Mouse (Mus musculus): ENCODE results near the gene Gm13285. TPM values are rescaled to one million over a fixed set of nuclear protein-coding genes. Genes with fewer than 3 reads are reported as not detected.
"Not testable (repeated sequence)": the region's sequence is repeated elsewhere in the genome, so short reads cannot be mapped to it uniquely, and the experiment has no call there.

Gm13285 gene
- polyA plus RNA-seq, 2 experiments, result 0.65 TPM; not detected in 1

DNA sequence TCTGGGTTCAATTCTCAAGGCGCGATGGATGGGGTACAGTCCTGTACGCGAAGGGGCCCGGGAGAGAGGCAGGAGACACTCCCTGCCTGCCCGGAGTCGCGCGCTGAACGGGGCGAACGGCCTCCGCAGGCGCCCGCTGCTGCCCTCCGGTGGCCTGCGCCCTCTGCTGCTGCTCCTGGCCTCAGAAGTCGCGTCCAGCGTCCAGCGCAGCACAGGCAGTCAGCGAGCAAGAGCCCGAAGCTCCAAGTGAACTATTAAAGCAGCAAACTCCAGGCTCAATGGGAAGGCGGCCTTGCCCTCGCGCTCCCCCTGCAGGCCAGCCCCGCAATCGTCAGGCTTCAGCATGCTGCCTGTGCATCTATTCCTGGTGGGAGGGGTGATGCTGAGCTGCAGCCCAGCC lies 39.0 kb upstream of the Gm13285 start:
- not testable (repeated sequence) for H3K9me3 ChIP-seq (ENCODE audit: control insufficient read depth, low read length); H3K36me3 ChIP-seq (ENCODE audit: control insufficient read depth, insufficient read depth, low read length); H3K27ac ChIP-seq (replicated peaks; ENCODE audit: low read depth, low read length); ATAC-seq (ENCODE audit: low FRiP score, low read depth); H3K4me1 ChIP-seq (ENCODE audit: control insufficient read depth, insufficient read depth, low read length); H3K9ac ChIP-seq (ENCODE audit: low read depth, low read length, severe bottlenecking); H3K27me3 ChIP-seq (ENCODE audit: control insufficient read depth, insufficient read depth, low read length)
- 4% methylated on average over 12 of the region's 28 CpGs for WGBS
- Histone ChIP-seq H3K4me3 (replicated peaks; ENCODE audit: low read length) (peak overlapping the region; percentile 31), H3K4me2 (replicated peaks; ENCODE audit: low read depth, low read length, severe bottlenecking) (peak overlapping the region; percentile 37; the same call in 1 of the 2 replicates)
- peak; percentile 68 for DNase-seq (ENCODE audit: low spot score)
- TF ChIP-seq POLR2A (IDR thresholded peaks at IDR 0.05; ENCODE audit: borderline replicate concordance, extremely low read depth, insufficient read depth, insufficient read length), result peak; percentile 57; the same call in 1 of the 2 replicates

GRCm38 (mm10) chr4:88761776-88762175 lies 37.7 kb upstream of the Gm13285 start:
- H3K9ac ChIP-seq (ENCODE audit: low read depth, low read length, severe bottlenecking); DNase-seq (ENCODE audit: low spot score); H3K27ac ChIP-seq (replicated peaks; ENCODE audit: low read depth, low read length); H3K9me3 ChIP-seq (ENCODE audit: control insufficient read depth, low read length); H3K36me3 ChIP-seq (ENCODE audit: control insufficient read depth, insufficient read depth, low read length); H3K4me2 ChIP-seq (replicated peaks; ENCODE audit: low read depth, low read length, severe bottlenecking); H3K27me3 ChIP-seq (ENCODE audit: control insufficient read depth, insufficient read depth, low read length); ATAC-seq (ENCODE audit: low FRiP score, low read depth); H3K4me1 ChIP-seq (ENCODE audit: control insufficient read depth, insufficient read depth, low read length); H3K4me3 ChIP-seq (replicated peaks; ENCODE audit: low read length): not testable (repeated sequence)
- WGBS, result 62% methylated on average over 6 of the region's 8 CpGs

DNA sequence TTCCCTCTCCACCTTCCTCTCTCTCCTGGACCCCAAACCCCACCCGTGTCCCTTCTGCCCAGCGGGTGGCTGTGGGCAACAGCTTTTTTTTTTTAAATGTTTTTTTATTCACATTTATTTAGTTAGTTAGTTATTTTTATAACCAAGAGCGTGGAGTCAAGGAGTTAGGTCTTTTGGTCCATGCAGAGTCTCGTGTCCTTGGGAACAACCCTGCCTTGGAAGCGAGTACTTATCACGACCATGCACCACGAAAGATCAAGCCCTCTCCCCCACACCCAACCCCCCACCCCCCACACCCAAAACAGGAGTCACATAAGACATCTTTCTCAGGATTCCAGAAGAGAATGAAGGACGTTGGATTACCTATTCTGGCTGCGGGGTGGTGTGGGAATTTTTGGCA lies 37.1 kb upstream of the Gm13285 start:
- DNase-seq (ENCODE audit: low spot score); H3K27me3 ChIP-seq (ENCODE audit: control insufficient read depth, insufficient read depth, low read length); ATAC-seq (ENCODE audit: low FRiP score, low read depth); H3K27ac ChIP-seq (replicated peaks; ENCODE audit: low read depth, low read length); H3K4me2 ChIP-seq (replicated peaks; ENCODE audit: low read depth, low read length, severe bottlenecking); H3K9me3 ChIP-seq (ENCODE audit: control insufficient read depth, low read length); H3K9ac ChIP-seq (ENCODE audit: low read depth, low read length, severe bottlenecking); H3K4me3 ChIP-seq (replicated peaks; ENCODE audit: low read length); H3K36me3 ChIP-seq (ENCODE audit: control insufficient read depth, insufficient read depth, low read length); H3K4me1 ChIP-seq (ENCODE audit: control insufficient read depth, insufficient read depth, low read length): not testable (repeated sequence)
- 75% methylated on average over 8 of the region's 9 CpGs for WGBS

DNA sequence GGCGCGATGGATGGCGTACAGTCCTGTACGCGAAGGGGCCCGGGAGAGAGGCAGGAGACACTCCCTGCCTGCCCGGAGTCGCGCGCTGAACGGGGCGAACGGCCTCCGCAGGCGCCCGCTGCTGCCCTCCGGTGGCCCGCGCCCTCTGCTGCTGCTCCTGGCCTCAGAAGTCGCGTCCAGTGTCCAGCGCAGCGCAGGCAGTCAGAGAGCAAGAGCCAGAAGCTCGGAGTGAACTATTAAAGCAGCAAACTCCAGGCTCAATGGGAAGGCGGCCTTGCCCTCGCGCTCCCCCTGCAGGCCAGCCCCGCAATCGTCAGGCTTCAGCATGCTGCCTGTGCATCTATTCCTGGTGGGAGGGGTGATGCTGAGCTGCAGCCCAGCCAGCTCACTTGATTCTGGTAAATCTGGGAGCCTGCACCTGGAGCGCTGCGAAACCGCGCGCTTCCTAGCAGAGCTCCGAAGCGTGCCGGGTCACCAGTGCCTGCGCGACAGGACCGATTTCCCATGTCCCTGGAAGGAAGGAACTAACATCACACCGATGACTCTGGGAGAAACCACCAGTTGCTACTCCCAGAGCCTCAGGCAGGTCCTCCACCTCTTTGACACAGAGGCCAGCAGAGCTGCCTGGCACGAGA lies 36.0 kb upstream of the Gm13285 start:
- 7% methylated on average over 19 of the region's 42 CpGs for WGBS
- Histone ChIP-seq H3K4me2 (replicated peaks; ENCODE audit: low read depth, low read length, severe bottlenecking) (peak overlapping the region; percentile 39), H3K4me3 (replicated peaks; ENCODE audit: low read length) (peak overlapping the region; percentile 33), H3K9ac (ENCODE audit: low read depth, low read length, severe bottlenecking) (peak overlapping the region; percentile 28; the same call in 1 of the 2 replicates)
- 0 out of 2 replicates have a peak, but pooled peaks have one; percentile 32 for TF ChIP-seq POLR2A (IDR thresholded peaks at IDR 0.05; ENCODE audit: borderline replicate concordance, extremely low read depth, insufficient read depth, insufficient read length)
- H3K4me1 ChIP-seq (ENCODE audit: control insufficient read depth, insufficient read depth, low read length); H3K27me3 ChIP-seq (ENCODE audit: control insufficient read depth, insufficient read depth, low read length); ATAC-seq (ENCODE audit: low FRiP score, low read depth); H3K9me3 ChIP-seq (ENCODE audit: control insufficient read depth, low read length); H3K36me3 ChIP-seq (ENCODE audit: control insufficient read depth, insufficient read depth, low read length); H3K27ac ChIP-seq (replicated peaks; ENCODE audit: low read depth, low read length): not testable (repeated sequence)
- DNase-seq (ENCODE audit: low spot score), result peak; percentile 59

DNA sequence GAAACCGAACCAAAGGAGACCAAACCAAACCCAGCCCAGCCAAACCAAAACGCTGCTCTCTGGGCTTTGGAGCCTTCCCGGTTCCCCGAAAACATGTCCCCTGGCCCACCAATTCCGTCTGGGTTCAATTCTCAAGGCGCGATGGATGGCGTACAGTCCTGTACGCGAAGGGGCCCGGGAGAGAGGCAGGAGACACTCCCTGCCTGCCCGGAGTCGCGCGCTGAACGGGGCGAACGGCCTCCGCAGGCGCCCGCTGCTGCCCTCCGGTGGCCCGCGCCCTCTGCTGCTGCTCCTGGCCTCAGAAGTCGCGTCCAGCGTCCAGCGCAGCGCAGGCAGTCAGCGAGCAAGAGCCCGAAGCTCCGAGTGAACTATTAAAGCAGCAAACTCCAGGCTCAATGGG lies 25.9 kb upstream of the Gm13285 start, which contains the start of gene Gm13290:
Gene Gm13290, plus strand, starts transcription at position 301 of the 400 bp plus-strand sequence.
- H3K9ac ChIP-seq (ENCODE audit: low read depth, low read length, severe bottlenecking); ATAC-seq (ENCODE audit: low FRiP score, low read depth); H3K36me3 ChIP-seq (ENCODE audit: control insufficient read depth, insufficient read depth, low read length); H3K4me1 ChIP-seq (ENCODE audit: control insufficient read depth, insufficient read depth, low read length); H3K4me3 ChIP-seq (replicated peaks; ENCODE audit: low read length); DNase-seq (ENCODE audit: low spot score); H3K4me2 ChIP-seq (replicated peaks; ENCODE audit: low read depth, low read length, severe bottlenecking); H3K27ac ChIP-seq (replicated peaks; ENCODE audit: low read depth, low read length); H3K27me3 ChIP-seq (ENCODE audit: control insufficient read depth, insufficient read depth, low read length); H3K9me3 ChIP-seq (ENCODE audit: control insufficient read depth, low read length): not testable (repeated sequence)
- no CpG with 5 or more reads among the region's 32 CpGs for WGBS

DNA sequence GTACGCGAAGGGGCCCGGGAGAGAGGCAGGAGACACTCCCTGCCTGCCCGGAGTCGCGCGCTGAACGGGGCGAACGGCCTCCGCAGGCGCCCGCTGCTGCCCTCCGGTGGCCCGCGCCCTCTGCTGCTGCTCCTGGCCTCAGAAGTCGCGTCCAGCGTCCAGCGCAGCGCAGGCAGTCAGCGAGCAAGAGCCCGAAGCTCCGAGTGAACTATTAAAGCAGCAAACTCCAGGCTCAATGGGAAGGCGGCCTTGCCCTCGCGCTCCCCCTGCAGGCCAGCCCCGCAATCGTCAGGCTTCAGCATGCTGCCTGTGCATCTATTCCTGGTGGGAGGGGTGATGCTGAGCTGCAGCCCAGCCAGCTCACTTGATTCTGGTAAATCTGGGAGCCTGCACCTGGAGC lies 22.8 kb upstream of the Gm13285 start, which contains the start of gene Gm13289:
Gene Gm13289, plus strand, starts transcription at position 301 of the 400 bp plus-strand sequence.
- H3K4me1 ChIP-seq (ENCODE audit: control insufficient read depth, insufficient read depth, low read length); H3K4me2 ChIP-seq (replicated peaks; ENCODE audit: low read depth, low read length, severe bottlenecking); H3K9ac ChIP-seq (ENCODE audit: low read depth, low read length, severe bottlenecking); H3K27ac ChIP-seq (replicated peaks; ENCODE audit: low read depth, low read length); H3K27me3 ChIP-seq (ENCODE audit: control insufficient read depth, insufficient read depth, low read length); H3K36me3 ChIP-seq (ENCODE audit: control insufficient read depth, insufficient read depth, low read length); ATAC-seq (ENCODE audit: low FRiP score, low read depth); DNase-seq (ENCODE audit: low spot score); H3K9me3 ChIP-seq (ENCODE audit: control insufficient read depth, low read length); H3K4me3 ChIP-seq (replicated peaks; ENCODE audit: low read length): not testable (repeated sequence)
- WGBS, result no CpG with 5 or more reads among the region's 29 CpGs

- not testable (repeated sequence) for H3K4me1 ChIP-seq (ENCODE audit: control insufficient read depth, insufficient read depth, low read length); H3K27me3 ChIP-seq (ENCODE audit: control insufficient read depth, insufficient read depth, low read length); H3K9ac ChIP-seq (ENCODE audit: low read depth, low read length, severe bottlenecking); H3K27ac ChIP-seq (replicated peaks; ENCODE audit: low read depth, low read length); DNase-seq (ENCODE audit: low spot score); H3K9me3 ChIP-seq (ENCODE audit: control insufficient read depth, low read length); H3K36me3 ChIP-seq (ENCODE audit: control insufficient read depth, insufficient read depth, low read length); H3K4me3 ChIP-seq (replicated peaks; ENCODE audit: low read length); ATAC-seq (ENCODE audit: low FRiP score, low read depth); H3K4me2 ChIP-seq (replicated peaks; ENCODE audit: low read depth, low read length, severe bottlenecking)
- no CpG with 5 or more reads among the region's 29 CpGs for WGBS
Measured at GRCm38 (mm10) chr4:88779550-88779949, 19.9 kb upstream of the Gm13285 start, which contains the start of gene Gm13272. TSS of gene Gm13272 (plus strand) at chr4:88779850.

GRCm38 (mm10) chr4:88780320-88780719 lies 19.1 kb upstream of the Gm13285 start:
- 45% methylated on average over 10 of the region's 18 CpGs for WGBS

More at GRCm38 (mm10) chr4:88780320-88780719, 19.1 kb upstream of the Gm13285 start:
- ATAC-seq (ENCODE audit: low FRiP score, low read depth); H3K9me3 ChIP-seq (ENCODE audit: control insufficient read depth, low read length); H3K4me3 ChIP-seq (replicated peaks; ENCODE audit: low read length); H3K4me1 ChIP-seq (ENCODE audit: control insufficient read depth, insufficient read depth, low read length); H3K27ac ChIP-seq (replicated peaks; ENCODE audit: low read depth, low read length); H3K27me3 ChIP-seq (ENCODE audit: control insufficient read depth, insufficient read depth, low read length); H3K36me3 ChIP-seq (ENCODE audit: control insufficient read depth, insufficient read depth, low read length); DNase-seq (ENCODE audit: low spot score); H3K4me2 ChIP-seq (replicated peaks; ENCODE audit: low read depth, low read length, severe bottlenecking); H3K9ac ChIP-seq (ENCODE audit: low read depth, low read length, severe bottlenecking): not testable (repeated sequence)

Data from limb, embryonic 14.5 days (tissue).